Mouse (Mus musculus): ENCODE results near the gene Sh3gl2. TPM values are rescaled to one million over a fixed set of nuclear protein-coding genes. Genes with fewer than 3 reads are reported as not detected.

Sh3gl2 gene
- polyA plus RNA-seq, 1 experiment from 2014 or later = 9.7 TPM

DNA sequence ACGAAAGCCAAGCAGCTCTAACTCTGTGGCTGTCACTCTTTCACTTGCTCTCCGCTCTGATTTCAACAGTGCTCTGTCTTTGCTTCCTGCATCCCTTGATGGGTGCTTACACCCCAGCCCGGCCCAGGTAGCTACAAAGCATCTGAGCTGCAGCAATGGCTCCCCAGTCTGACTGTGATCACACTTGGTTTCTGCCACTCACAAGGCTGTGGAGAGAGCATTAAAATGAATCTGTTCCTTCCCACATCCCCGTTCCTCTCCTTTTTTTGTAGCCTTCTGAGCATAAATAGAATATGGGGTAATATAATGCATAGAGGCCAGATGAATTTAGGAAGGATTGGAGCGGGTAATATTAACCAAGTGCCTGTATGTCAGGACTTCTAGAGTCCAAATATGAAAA lies 21.8 kb downstream of the Sh3gl2 start:
- TF ChIP-seq EP300 (optimal IDR thresholded peaks at IDR 0.05) (no peak), CTCF (IDR thresholded peaks at IDR 0.05; ENCODE audit: low read depth) (no peak)
- Histone ChIP-seq H3K9me3 (ENCODE audit: control insufficient read depth, low read length) (no peaks in the 10 kb centered on the region), H3K27me3 (ENCODE audit: control insufficient read depth, insufficient read depth, low read length) (no peaks in the 10 kb centered on the region), H3K36me3 (ENCODE audit: control insufficient read depth, insufficient read depth, low read length) (no peaks in the 10 kb centered on the region), H3K4me2 (replicated peaks; ENCODE audit: low read depth) (no peak overlapping the region), H3K27ac (replicated peaks) (no peak overlapping the region), H3K4me1 (replicated peaks; ENCODE audit: control insufficient read depth, insufficient read depth) (no peaks in the 10 kb centered on the region), H3K9ac (ENCODE audit: low read length) (no peak overlapping the region), H3K4me3 (ENCODE audit: low read depth, low read length) (no peak overlapping the region)
- ATAC-seq (ENCODE audit: low FRiP score, low TSS enrichment) = no peak
- 81% methylated on average over 5 of the region's 5 CpGs for WGBS
- no peak for DNase-seq (ENCODE audit: low spot score)

DNA sequence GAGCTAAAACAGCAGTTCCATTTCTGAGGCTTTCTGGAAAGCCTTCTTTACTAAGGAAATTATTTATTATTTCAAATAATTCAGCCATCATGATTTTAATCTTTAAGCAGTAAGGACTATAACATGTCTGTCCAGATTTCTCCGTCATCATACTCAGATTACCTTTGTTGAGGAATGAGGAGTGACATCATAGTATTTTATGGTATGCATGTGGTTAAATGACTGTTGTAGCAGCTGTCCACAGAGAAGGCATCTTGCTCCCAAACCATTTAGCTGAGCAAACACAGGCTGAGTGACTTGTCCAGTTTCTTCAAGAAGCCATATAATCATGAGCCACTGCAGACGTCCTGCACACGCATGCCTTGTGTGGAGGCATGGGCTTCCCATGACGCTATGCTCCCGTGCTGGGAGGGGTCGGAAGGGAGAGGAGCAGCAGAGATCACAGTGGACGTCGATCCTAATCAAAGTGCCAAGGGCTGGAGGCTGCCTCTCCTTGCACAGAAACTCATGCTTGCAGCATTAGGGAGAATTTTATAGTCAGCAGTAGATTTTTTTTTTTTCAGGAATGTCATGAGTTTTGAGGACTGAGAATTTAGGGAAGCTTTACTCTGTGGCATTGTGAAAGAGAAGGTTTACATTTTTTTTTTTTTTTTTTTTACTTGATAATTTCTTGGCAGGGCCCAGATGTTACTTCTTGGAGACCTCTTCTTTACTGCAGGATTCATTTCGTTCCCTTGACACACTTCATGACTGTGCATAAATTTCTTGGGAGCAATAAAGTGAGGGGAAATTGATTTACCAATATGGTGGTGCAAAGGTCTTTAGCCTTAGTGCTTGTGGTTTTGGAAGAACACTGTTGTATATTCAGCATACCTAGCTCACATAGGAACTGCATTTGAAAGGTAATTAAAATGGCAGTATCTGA lies 23.0 kb downstream of the Sh3gl2 start:
- no peak overlapping the region for H3K9ac ChIP-seq (ENCODE audit: low read length)
- H3K4me2 ChIP-seq (replicated peaks; ENCODE audit: low read depth) = no peak overlapping the region
- no peak overlapping the region for H3K4me3 ChIP-seq (ENCODE audit: low read depth, low read length)
- no peaks in the 10 kb centered on the region for H3K36me3 ChIP-seq (ENCODE audit: control insufficient read depth, insufficient read depth, low read length)
- TF ChIP-seq EP300 (optimal IDR thresholded peaks at IDR 0.05) (no peak), CTCF (IDR thresholded peaks at IDR 0.05; ENCODE audit: low read depth) (no peak)
- H3K9me3 ChIP-seq (ENCODE audit: control insufficient read depth, low read length) = no peaks in the 10 kb centered on the region
- H3K27ac ChIP-seq (replicated peaks) = no peak overlapping the region
- no peaks in the 10 kb centered on the region for H3K27me3 ChIP-seq (ENCODE audit: control insufficient read depth, insufficient read depth, low read length)
- H3K4me1 ChIP-seq (replicated peaks; ENCODE audit: control insufficient read depth, insufficient read depth) = no peaks in the 10 kb centered on the region
- ATAC-seq (ENCODE audit: low FRiP score, low TSS enrichment) (no peak), DNase-seq (ENCODE audit: low spot score) (no peak)
- 66% methylated on average over 9 of the region's 9 CpGs for WGBS

DNA sequence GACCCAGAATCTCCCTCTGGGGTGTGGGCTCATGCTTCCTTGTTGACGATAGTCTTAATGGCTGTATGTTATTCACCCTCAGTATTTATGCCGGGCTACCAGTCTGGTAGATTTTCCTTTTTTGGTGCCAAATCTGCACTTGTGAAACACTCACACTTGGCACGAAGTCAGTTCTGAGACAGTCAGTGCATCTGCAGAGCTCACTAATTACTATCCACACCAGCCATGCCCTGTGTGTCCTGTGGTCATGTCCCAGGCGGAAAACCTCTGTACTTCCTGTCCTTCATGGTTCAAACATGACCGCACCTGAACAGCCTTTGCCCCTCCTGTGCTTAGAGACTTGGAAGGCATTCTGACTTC lies 23.6 kb downstream of the Sh3gl2 start:
- no peak overlapping the region for H3K4me2 ChIP-seq (replicated peaks; ENCODE audit: low read depth)
- no peak overlapping the region for H3K27ac ChIP-seq (replicated peaks)
- no peak for DNase-seq (ENCODE audit: low spot score)
- no peaks in the 10 kb centered on the region for H3K9me3 ChIP-seq (ENCODE audit: control insufficient read depth, low read length)
- no peaks in the 10 kb centered on the region for H3K27me3 ChIP-seq (ENCODE audit: control insufficient read depth, insufficient read depth, low read length)
- H3K36me3 ChIP-seq (ENCODE audit: control insufficient read depth, insufficient read depth, low read length) = no peaks in the 10 kb centered on the region
- TF ChIP-seq CTCF (IDR thresholded peaks at IDR 0.05; ENCODE audit: low read depth) (no peak), EP300 (optimal IDR thresholded peaks at IDR 0.05) (no peak)
- no peak overlapping the region for H3K9ac ChIP-seq (ENCODE audit: low read length)
- 80% methylated on average over 5 of the region's 5 CpGs for WGBS
- H3K4me3 ChIP-seq (ENCODE audit: low read depth, low read length) = no peak overlapping the region
- no peaks in the 10 kb centered on the region for H3K4me1 ChIP-seq (replicated peaks; ENCODE audit: control insufficient read depth, insufficient read depth)
- ATAC-seq (ENCODE audit: low FRiP score, low TSS enrichment) = no peak

DNA sequence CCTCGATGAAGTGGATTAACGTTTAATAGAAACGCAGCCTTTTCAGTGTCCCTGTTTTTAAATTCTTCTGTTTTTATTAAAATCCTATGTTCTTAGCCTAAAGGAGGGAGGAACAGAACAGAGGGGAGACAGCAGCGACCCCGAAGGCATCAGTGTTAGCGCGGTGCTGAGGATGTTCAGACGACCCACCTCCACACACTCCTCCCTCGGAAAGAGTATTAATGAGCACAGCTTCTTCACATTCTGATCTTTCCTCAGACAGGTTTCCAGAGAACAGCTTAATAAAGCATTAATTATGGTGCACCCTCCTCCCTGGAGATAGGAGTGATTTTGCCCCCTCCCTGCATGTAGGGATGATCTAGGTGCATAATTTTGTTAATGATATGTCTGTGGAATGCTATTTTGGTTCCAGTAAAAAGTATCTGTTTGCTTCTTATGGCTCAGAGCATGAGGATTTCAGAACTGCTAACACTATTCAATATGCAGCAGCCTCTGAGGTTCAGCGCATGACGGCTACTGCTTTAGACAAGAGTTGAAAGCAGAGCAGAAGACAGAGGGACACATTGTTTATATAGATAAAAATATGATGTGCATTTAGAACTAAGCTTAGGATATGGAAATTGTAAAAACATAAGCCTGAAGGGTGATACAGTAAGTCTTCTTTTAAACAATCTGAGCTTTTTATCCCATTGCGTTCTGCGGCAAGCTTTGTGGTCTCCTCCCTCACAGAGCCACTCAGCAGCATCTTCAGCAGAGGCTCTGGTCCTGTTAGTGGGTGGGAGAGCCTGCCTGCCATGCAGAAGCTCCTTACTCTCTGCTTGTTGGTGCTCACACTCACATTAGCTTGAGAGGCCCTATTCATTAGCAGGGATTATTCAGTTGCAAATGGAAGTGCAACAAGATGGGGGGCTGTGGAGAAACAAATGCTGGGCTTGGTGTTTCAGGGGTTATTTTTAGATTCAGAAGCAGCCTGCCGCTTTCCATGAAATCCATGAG lies 27.8 kb downstream of the Sh3gl2 start:
- Histone ChIP-seq H3K4me2 (replicated peaks; ENCODE audit: low read depth) (no peak overlapping the region), H3K27me3 (ENCODE audit: control insufficient read depth, insufficient read depth, low read length) (no peaks in the 10 kb centered on the region), H3K4me1 (replicated peaks; ENCODE audit: control insufficient read depth, insufficient read depth) (no peaks in the 10 kb centered on the region), H3K9me3 (ENCODE audit: control insufficient read depth, low read length) (no peaks in the 10 kb centered on the region), H3K4me3 (ENCODE audit: low read depth, low read length) (no peak overlapping the region), H3K27ac (replicated peaks) (peak overlapping the region; percentile 19; the same call in 1 of the 2 replicates), H3K36me3 (ENCODE audit: control insufficient read depth, insufficient read depth, low read length) (no peaks in the 10 kb centered on the region), H3K9ac (ENCODE audit: low read length) (no peak overlapping the region)
- ATAC-seq (ENCODE audit: low FRiP score, low TSS enrichment) (peak; percentile 45; the same call in 1 of the 2 replicates), DNase-seq (ENCODE audit: low spot score) (no peak)
- TF ChIP-seq EP300 (optimal IDR thresholded peaks at IDR 0.05) (no peak), CTCF (IDR thresholded peaks at IDR 0.05; ENCODE audit: low read depth) (no peak)
- WGBS = 53% methylated on average over 14 of the region's 14 CpGs

DNA sequence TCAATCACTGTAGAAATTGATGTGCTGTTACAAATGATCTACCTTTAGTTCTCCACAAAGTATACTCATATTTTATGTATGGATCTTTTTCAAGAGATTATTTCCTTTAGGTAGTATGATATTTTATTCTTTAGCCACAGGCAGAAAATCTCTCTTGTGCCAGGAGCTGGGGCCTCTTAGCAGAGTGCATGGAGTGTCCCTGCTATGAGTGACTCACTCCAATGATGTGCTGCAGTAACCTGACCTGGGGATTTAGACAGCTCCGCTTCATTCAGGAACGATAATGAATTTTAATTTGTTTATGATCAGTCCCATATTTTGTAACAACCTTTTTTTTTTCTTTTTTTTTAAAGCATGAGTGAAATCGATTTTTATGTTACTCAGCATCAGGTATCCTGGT lies 36.7 kb downstream of the Sh3gl2 start:
- ATAC-seq (ENCODE audit: low FRiP score, low TSS enrichment) (no peak), DNase-seq (ENCODE audit: low spot score) (no peak)
- 83% methylated on average over 3 of the region's 3 CpGs for WGBS
- Histone ChIP-seq H3K9me3 (ENCODE audit: control insufficient read depth, low read length) (no peaks in the 10 kb centered on the region), H3K4me1 (replicated peaks; ENCODE audit: control insufficient read depth, insufficient read depth) (no peaks in the 10 kb centered on the region), H3K4me2 (replicated peaks; ENCODE audit: low read depth) (no peak overlapping the region), H3K4me3 (ENCODE audit: low read depth, low read length) (no peak overlapping the region), H3K36me3 (ENCODE audit: control insufficient read depth, insufficient read depth, low read length) (no peaks in the 10 kb centered on the region), H3K9ac (ENCODE audit: low read length) (no peak overlapping the region), H3K27ac (replicated peaks) (no peak overlapping the region), H3K27me3 (ENCODE audit: control insufficient read depth, insufficient read depth, low read length) (no peaks in the 10 kb centered on the region)
- TF ChIP-seq EP300 (optimal IDR thresholded peaks at IDR 0.05) (no peak), CTCF (IDR thresholded peaks at IDR 0.05; ENCODE audit: low read depth) (no peak)
